25 mouse cellular contexts compared by ENCODE assay signal in the genomic region with DNA sequence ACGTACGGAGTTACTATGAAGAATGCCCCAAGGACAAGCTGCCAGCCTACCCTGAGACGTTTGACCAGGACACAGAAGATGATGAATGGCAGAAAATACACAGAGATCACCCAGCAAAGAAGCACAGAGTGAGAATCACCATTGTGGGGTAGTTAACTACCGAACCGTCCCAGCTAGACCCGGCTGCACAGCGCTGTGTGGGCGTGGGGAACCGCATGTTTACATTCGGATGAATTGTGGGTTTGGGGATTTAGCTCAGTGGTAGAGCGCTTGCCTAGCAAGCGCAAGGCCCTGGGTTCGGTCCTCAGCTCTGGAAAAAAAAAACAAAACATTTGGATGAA. TPM values are rescaled to one million over a fixed set of nuclear protein-coding genes. Genes with fewer than 3 reads are reported as not detected.
DNase-seq lines count a peak whose midpoint lies in the region; ATAC-seq and TF ChIP-seq lines count a peak whose summit lies in the region.
"Had no signal": no experiment of that assay in that cellular context is flagged by ENCODE, and none has a peak within 500 bp of the region (broad histone marks: within the 10 kb centered on the region; RNA-seq: fewer than 3 reads in every experiment).

No protein-coding gene starts in this region.

- WGBS in heart, postnatal 0 days, result 82% methylated on average over 13 of the region's 13 CpGs
- WGBS in limb, embryonic 12.5 days, result 84% methylated on average over 13 of the region's 13 CpGs
- 65% methylated on average over 13 of the region's 13 CpGs for WGBS in liver, embryonic 16.5 days (ENCODE audit: insufficient replicate concordance)

- no peaks in the 10 kb centered on the region for H3K27me3 ChIP-seq in heart, postnatal 0 days (ENCODE audit: control insufficient read depth, insufficient read depth, low read length)
- H3K27me3 ChIP-seq in limb, embryonic 12.5 days, result no peaks in the 10 kb centered on the region
- no peaks in the 10 kb centered on the region for H3K27me3 ChIP-seq in liver, embryonic 16.5 days (ENCODE audit: control insufficient read depth, insufficient read depth, low read depth, low read length)
- H3K27me3 ChIP-seq: forebrain, embryonic 12.5 days; hindbrain, embryonic 13.5 days; kidney, embryonic 15.5 days; midbrain, embryonic 13.5 days; neural tube, embryonic 13.5 days had no signal

- H3K4me2 ChIP-seq in heart, postnatal 0 days (ENCODE audit: low read depth, low read length), result peak overlapping the region; percentile 11
- no peak overlapping the region for H3K4me2 ChIP-seq in limb, embryonic 12.5 days
- H3K4me2 ChIP-seq in liver, embryonic 16.5 days (ENCODE audit: low read depth, low read length), result peak overlapping the region; percentile 31
- H3K4me2 ChIP-seq: forebrain, embryonic 12.5 days; hindbrain, embryonic 13.5 days; kidney, embryonic 15.5 days; midbrain, embryonic 13.5 days; neural tube, embryonic 13.5 days had no signal

- intact Hi-C loops in heart, postnatal 36 days (cut with DNase I), result no loop called here

- no peak for TF ChIP-seq CTCF in heart, postnatal 0 days (IDR thresholded peaks at IDR 0.05; ENCODE audit: low read depth)

- H3K9me3 ChIP-seq in heart, postnatal 0 days (replicated peaks; ENCODE audit: control insufficient read depth, low read length), result no peaks in the 10 kb centered on the region
- H3K9me3 ChIP-seq in limb, embryonic 12.5 days, result no peaks in the 10 kb centered on the region
- H3K9me3 ChIP-seq in liver, embryonic 16.5 days (replicated peaks; ENCODE audit: control insufficient read depth, low read length), result no peaks in the 10 kb centered on the region
- H3K9me3 ChIP-seq: forebrain, embryonic 12.5 days; hindbrain, embryonic 13.5 days; kidney, embryonic 15.5 days; midbrain, embryonic 13.5 days; neural tube, embryonic 13.5 days had no signal

- no peaks in the 10 kb centered on the region for H3K36me3 ChIP-seq in heart, postnatal 0 days (replicated peaks; ENCODE audit: control insufficient read depth, insufficient read depth, low read length)
- H3K36me3 ChIP-seq in limb, embryonic 12.5 days, result peaks cover 31% of the 10 kb centered on the region
- H3K36me3 ChIP-seq in liver, embryonic 16.5 days (ENCODE audit: control insufficient read depth, insufficient read depth), result no peaks in the 10 kb centered on the region
- H3K36me3 ChIP-seq: forebrain, embryonic 12.5 days; hindbrain, embryonic 13.5 days; midbrain, embryonic 13.5 days; neural tube, embryonic 13.5 days had no signal

- H3K9ac ChIP-seq in heart, postnatal 0 days (replicated peaks; ENCODE audit: low read depth, low read length), result no peak overlapping the region
- no peak overlapping the region for H3K9ac ChIP-seq in limb, embryonic 12.5 days (replicated peaks)
- no peak overlapping the region for H3K9ac ChIP-seq in liver, embryonic 16.5 days (ENCODE audit: low read depth, low read length)
- H3K9ac ChIP-seq: forebrain, embryonic 12.5 days; hindbrain, embryonic 13.5 days; kidney, embryonic 15.5 days; midbrain, embryonic 13.5 days; neural tube, embryonic 13.5 days had no signal

- ATAC-seq in heart, postnatal 0 days (ENCODE audit: insufficient read depth, low read depth), result no peak
- no peak for ATAC-seq in limb, embryonic 12.5 days (ENCODE audit: insufficient number of reproducible peaks, insufficient read depth, low FRiP score, low TSS enrichment, low read depth)
- ATAC-seq in liver, embryonic 16.5 days (ENCODE audit: low read depth), result no peak
- ATAC-seq: activated CD4-positive, CD25-positive, alpha-beta regulatory T cell, adult 4 months; midbrain, embryonic 13.5 days had no signal

- DNase-seq in heart, adult 11 months, result peak; percentile 61
- DNase-seq in heart, adult 18-20 months, result no peak
- no peak for DNase-seq in heart, postnatal 0 days (ENCODE audit: low spot score)
- DNase-seq in heart, postnatal 36 days, result no peak
- DNase-seq in thymus, postnatal 14 days, result no peak
- no peak for DNase-seq in urinary bladder, postnatal 25 days (ENCODE audit: low spot score)
- DNase-seq: adrenal gland, adult 8-10 months; cerebellum, adult 11-12 months; cerebellum, postnatal 10 days; gastrocnemius, postnatal 25 days; heart, postnatal 14 days; kidney, adult 11 months; kidney, postnatal 36 days; lung, adult 18-20 months; thymus, postnatal 4 days had no signal

- no peak for TF ChIP-seq EP300 in heart, postnatal 0 days (IDR thresholded peaks at IDR 0.05; ENCODE audit: low read depth)

- 0 out of 2 replicates have a peak overlapping the region, but pooled peaks have one; percentile 43 for H3K27ac ChIP-seq in heart, postnatal 0 days (ENCODE audit: low read depth)
- 0 out of 2 replicates have a peak overlapping the region, but pooled peaks have one; percentile 7 for H3K27ac ChIP-seq in limb, embryonic 12.5 days
- H3K27ac ChIP-seq in liver, embryonic 16.5 days (ENCODE audit: low read length), result peak overlapping the region; percentile 38
- H3K27ac ChIP-seq: forebrain, embryonic 12.5 days; hindbrain, embryonic 13.5 days; kidney, embryonic 15.5 days; midbrain, embryonic 13.5 days; neural tube, embryonic 13.5 days had no signal

- H3K4me3 ChIP-seq in heart, postnatal 0 days (ENCODE audit: low read depth, low read length), result no peak overlapping the region
- no peak overlapping the region for H3K4me3 ChIP-seq in limb, embryonic 12.5 days (replicated peaks)
- H3K4me3 ChIP-seq in liver, embryonic 16.5 days (ENCODE audit: low read depth, low read length), result peak overlapping the region; percentile 12
- H3K4me3 ChIP-seq: forebrain, embryonic 12.5 days; hindbrain, embryonic 13.5 days; kidney, embryonic 15.5 days; midbrain, embryonic 13.5 days; neural tube, embryonic 13.5 days had no signal

- H3K4me1 ChIP-seq in heart, postnatal 0 days (ENCODE audit: control insufficient read depth, insufficient read depth), result no peaks in the 10 kb centered on the region
- H3K4me1 ChIP-seq in limb, embryonic 12.5 days (replicated peaks), result peaks cover 32% of the 10 kb centered on the region
- peaks cover 3% of the 10 kb centered on the region for H3K4me1 ChIP-seq in liver, embryonic 16.5 days (ENCODE audit: control insufficient read depth, low read depth, low read length)
- H3K4me1 ChIP-seq: forebrain, embryonic 12.5 days; hindbrain, embryonic 13.5 days; kidney, embryonic 15.5 days; midbrain, embryonic 13.5 days; neural tube, embryonic 13.5 days had no signal

RNA-seq across cellular contexts. Expression of a gene that starts 31.8 kb away (rescaled TPM):
- 1 to 10 TPM; 2.0 to 2.8 TPM for total RNA-seq in heart, adult 18-20 months (2021)
- total RNA-seq in heart, postnatal 0 days (2014; rRNA removed; ENCODE audit: low replicate concordance), result 17.5 and 23.1 TPM in 2 replicates
- polyA plus RNA-seq in heart, postnatal 0 days (2015; fragmentation: Nextera tagmentation; extraction: Ambion mirVana), result 12.3 and 13.4 TPM in 2 replicates
- 1 to 10 TPM; 2.7 to 3.5 TPM for total RNA-seq in heart, postnatal 36 days (2021)
- polyA plus RNA-seq in limb, embryonic 12.5 days (2016; fragmentation: Nextera tagmentation; extraction: Ambion mirVana), result 51.3 and 61.0 TPM in 2 replicates
- 2.2 TPM in 2 replicates for polyA plus RNA-seq in liver, embryonic 16.5 days (2015; fragmentation: Nextera tagmentation; extraction: Ambion mirVana)
- total RNA-seq: megakaryocyte, adult 5-6 weeks had no signal
- polyA plus RNA-seq: cortical plate, adult 2 months had no signal
